Mouse (Mus musculus): ENCODE results near the gene Mrpl47. TPM values are rescaled to one million over a fixed set of nuclear protein-coding genes. Genes with fewer than 3 reads are reported as not detected.
A peak's percentile ranks its signal among the peaks of the same experiment; 100 is the strongest.
"Not testable (repeated sequence)": the region's sequence is repeated elsewhere in the genome, so short reads cannot be mapped to it uniquely, and the experiment has no call there.

Gene Mrpl47
- polyA plus RNA-seq, 1 experiment from 2014 or later = 31.7 TPM

DNA sequence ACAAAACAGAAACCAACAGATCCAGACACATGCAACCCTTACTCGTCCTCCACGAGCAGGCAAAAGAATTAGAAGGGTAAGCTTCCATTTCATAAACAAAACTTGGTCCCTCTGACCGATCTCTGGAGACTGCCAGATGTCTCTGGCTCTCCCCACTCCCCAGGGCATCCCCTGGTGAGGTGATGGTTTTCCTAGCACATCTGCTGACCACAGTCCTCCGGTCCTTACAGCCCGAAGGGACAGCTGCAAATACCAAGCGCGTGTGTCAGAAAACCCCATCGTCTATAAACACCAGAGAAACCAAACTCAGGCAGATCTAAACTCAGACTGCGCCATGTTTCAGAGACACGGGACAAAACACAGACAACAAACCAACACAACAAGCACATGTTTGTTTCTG is 32.8 kb downstream of the Mrpl47 start:
- not testable (repeated sequence) for H3K4me3 ChIP-seq (replicated peaks); H3K36me3 ChIP-seq; H3K4me1 ChIP-seq; H3K4me2 ChIP-seq; ATAC-seq (ENCODE audit: low FRiP score); H3K9me3 ChIP-seq (replicated peaks); H3K27me3 ChIP-seq (replicated peaks); H3K27ac ChIP-seq (replicated peaks); H3K9ac ChIP-seq (replicated peaks)
- WGBS = 93% methylated on average over 10 of the region's 10 CpGs

DNA sequence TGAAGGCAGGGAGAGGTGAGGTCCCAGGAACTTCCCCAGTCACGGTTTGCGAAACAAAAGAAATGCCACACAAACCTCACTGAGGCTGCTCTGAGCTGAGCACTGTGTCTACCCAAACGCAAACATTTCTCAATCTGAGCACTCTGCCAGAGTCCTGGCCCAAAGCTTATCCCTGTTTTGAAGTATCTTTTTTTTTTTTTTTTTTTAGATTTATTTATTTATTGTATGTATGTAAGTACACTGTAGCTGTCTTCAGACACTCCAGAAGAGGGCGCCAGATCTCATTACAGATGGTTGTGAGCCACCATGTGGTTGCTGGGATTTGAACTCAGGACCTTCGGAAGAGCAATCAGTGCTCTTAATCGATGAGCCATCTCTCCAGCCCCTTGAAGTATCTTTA is 33.4 kb downstream of the Mrpl47 start:
- WGBS = 89% methylated on average over 6 of the region's 6 CpGs
- not testable (repeated sequence) for H3K36me3 ChIP-seq

DNA sequence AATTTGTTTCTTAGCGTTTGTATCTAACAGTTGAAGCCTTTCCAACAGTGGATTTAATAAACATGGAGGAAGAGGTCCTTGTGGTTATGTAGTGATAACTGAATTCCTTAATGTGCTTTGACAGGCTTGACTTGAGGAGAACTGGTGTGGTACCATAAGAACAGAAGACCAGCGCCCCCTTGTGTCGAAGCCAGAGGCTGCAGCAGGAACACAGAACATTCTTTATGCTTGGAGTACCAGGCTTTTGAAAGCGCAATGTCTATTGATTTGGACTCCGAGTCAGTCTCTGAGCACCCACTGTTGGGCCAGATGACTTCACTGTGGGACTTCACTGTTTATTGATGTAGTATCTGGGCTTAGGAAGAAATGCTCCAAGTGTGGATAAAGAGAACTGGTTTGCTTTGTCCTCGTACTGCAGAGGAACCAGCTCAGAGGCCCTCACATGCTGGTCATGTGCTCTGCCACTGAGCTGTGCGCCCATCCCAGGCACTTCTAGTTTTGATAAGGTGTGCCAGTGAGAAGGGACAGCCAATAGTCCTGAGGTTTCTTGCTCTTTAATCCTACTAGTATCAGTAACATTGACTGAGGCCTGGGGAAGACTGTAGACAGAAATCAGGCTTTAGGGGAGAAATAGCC is 39.1 kb downstream of the Mrpl47 start:
- peak; percentile 79; the same call in 1 of the 2 replicates for ATAC-seq (ENCODE audit: low FRiP score)
- no peak overlapping the region for H3K27ac ChIP-seq (replicated peaks)
- WGBS = 35% methylated on average over 7 of the region's 7 CpGs

More for the DNA sequence above, 33.4 kb downstream of the Mrpl47 start:
- H3K9ac ChIP-seq (replicated peaks); H3K4me2 ChIP-seq; H3K4me1 ChIP-seq; H3K4me3 ChIP-seq (replicated peaks); ATAC-seq (ENCODE audit: low FRiP score); H3K27me3 ChIP-seq (replicated peaks); H3K9me3 ChIP-seq (replicated peaks); H3K27ac ChIP-seq (replicated peaks): not testable (repeated sequence)

DNA sequence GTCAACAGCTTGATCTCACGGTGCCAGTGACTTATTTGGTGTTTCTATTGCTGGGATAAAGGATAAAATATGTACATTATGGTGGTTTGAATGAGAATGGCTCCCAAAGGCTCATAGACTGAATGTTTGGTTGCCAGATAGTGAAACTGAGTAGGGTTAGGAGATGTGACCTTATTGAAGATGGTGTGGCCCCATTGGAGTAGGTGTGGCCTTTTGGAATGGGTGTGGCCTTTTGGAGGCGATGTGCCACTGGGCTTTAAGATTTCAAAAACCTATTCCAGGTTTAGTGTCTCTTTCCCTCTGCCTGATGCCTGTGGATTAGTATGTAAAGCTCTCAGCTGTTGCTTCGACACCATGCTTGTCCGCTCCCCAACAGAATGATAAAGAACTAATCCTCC is 41.8 kb downstream of the Mrpl47 start:
- Histone ChIP-seq H3K27me3 (replicated peaks) (no peaks in the 10 kb centered on the region), H3K9me3 (replicated peaks) (no peaks in the 10 kb centered on the region), H3K9ac (replicated peaks) (no peak overlapping the region), H3K4me3 (replicated peaks) (no peak overlapping the region), H3K27ac (replicated peaks) (no peak overlapping the region), H3K4me2 (no peak overlapping the region), H3K36me3 (no peaks in the 10 kb centered on the region), H3K4me1 (no peaks in the 10 kb centered on the region)
- 90% methylated on average over 4 of the region's 4 CpGs for WGBS
- no peak for ATAC-seq (ENCODE audit: low FRiP score)

More for the DNA sequence above, 39.1 kb downstream of the Mrpl47 start:
- Histone ChIP-seq H3K27me3 (replicated peaks) (no peaks in the 10 kb centered on the region), H3K4me1 (no peaks in the 10 kb centered on the region), H3K36me3 (no peaks in the 10 kb centered on the region), H3K9ac (replicated peaks) (no peak overlapping the region), H3K4me3 (replicated peaks) (no peak overlapping the region), H3K4me2 (no peak overlapping the region), H3K9me3 (replicated peaks) (no peaks in the 10 kb centered on the region)

DNA sequence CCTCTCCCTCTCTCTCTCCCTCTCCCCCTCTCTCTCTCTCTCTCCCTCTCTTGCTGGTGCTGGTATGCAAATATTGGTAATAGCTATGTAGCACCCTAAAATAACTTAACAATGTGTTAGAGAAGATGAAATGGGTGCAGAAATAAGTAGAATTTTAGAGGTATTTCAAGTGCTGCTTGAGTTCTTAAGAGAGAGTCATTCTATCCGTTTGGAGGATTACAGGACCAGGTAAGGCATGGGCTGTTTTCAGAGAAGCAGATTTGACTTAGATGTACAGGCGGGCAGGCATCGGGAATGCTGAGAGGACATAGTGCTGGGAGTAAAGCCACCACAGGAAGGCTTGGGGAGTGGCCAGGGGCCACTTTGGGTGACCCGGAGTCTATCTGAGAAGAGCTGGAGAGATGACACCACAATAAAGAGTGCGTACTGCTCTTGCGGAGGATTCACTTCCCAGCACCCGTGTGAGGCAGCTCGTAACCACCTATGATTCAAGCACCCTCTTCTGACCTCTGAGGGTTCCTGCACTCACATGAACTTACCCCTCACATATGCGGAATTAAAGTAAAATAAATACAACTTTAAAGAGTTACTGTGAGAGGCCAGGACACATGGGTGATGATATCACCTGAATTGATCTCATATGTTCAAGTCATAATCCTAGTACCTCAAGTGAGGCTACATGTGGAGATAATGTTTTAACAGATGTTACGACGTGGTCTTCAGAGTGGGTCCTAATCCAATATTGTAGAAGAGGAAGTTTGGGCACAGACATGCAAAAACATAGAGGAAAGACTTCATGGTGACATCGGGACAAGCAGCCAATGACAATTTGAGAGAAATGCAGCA is 42.4 kb downstream of the Mrpl47 start:
- H3K27ac ChIP-seq (replicated peaks) = no peak overlapping the region
- no peaks in the 10 kb centered on the region for H3K27me3 ChIP-seq (replicated peaks)
- no peak overlapping the region for H3K4me3 ChIP-seq (replicated peaks)
- H3K4me2 ChIP-seq = no peak overlapping the region
- no peaks in the 10 kb centered on the region for H3K36me3 ChIP-seq
- WGBS = 80% methylated on average over 12 of the region's 12 CpGs
- H3K4me1 ChIP-seq = no peaks in the 10 kb centered on the region
- H3K9me3 ChIP-seq (replicated peaks) = no peaks in the 10 kb centered on the region
- H3K9ac ChIP-seq (replicated peaks) = no peak overlapping the region
- no peak for ATAC-seq (ENCODE audit: low FRiP score)

DNA sequence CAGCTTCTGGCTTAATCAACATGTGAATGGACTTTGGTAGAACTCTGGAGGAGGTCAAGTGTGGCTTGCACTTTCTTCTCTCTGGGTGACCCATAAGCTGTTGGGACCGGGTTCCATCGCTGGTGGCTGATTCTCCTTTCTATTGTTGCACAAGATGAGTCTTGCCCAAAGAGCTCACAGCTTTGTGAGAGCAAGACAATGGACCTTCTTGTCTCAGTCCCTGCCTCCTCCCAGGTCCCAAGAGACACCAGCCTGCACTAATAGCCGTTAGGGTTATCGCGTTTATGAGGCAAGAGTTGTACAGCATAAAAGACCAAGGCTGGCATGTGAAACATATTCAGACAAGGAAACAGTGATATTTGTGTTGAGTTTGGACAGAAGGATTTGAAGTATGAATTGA is 43.2 kb downstream of the Mrpl47 start:
- no peaks in the 10 kb centered on the region for H3K27me3 ChIP-seq (replicated peaks)
- no peaks in the 10 kb centered on the region for H3K9me3 ChIP-seq (replicated peaks)
- no peak overlapping the region for H3K4me3 ChIP-seq (replicated peaks)
- ATAC-seq (ENCODE audit: low FRiP score) = no peak
- no peak overlapping the region for H3K9ac ChIP-seq (replicated peaks)
- H3K4me1 ChIP-seq = no peaks in the 10 kb centered on the region
- no peaks in the 10 kb centered on the region for H3K36me3 ChIP-seq
- 58% methylated on average over 5 of the region's 5 CpGs for WGBS
- no peak overlapping the region for H3K4me2 ChIP-seq
- no peak overlapping the region for H3K27ac ChIP-seq (replicated peaks)

DNA sequence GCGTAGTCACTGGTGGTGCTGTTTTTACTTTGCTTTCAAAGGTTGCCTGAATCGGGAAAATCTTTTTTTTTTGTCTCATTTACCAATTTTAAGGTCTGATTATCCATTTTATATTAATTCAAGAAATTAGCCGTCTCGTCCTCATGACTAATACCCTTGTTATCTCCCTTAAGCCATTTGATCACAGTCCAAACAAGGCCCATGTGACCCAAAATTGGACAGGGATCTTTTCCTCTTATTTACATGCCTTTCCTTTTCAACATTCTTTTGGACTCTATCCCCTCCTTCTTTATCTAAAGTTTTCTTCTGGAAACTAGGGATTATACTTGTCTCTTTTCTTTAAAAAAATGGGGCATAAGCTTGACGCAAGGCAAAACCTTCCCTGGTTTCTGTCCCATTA is 45.6 kb downstream of the Mrpl47 start:
- Histone ChIP-seq H3K4me3 (replicated peaks) (no peak overlapping the region), H3K9me3 (replicated peaks) (no peaks in the 10 kb centered on the region), H3K4me2 (no peak overlapping the region), H3K27ac (replicated peaks) (no peak overlapping the region), H3K9ac (replicated peaks) (no peak overlapping the region), H3K4me1 (no peaks in the 10 kb centered on the region), H3K36me3 (no peaks in the 10 kb centered on the region), H3K27me3 (replicated peaks) (no peaks in the 10 kb centered on the region)
- no peak for ATAC-seq (ENCODE audit: low FRiP score)
- 86% methylated on average over 5 of the region's 5 CpGs for WGBS

DNA sequence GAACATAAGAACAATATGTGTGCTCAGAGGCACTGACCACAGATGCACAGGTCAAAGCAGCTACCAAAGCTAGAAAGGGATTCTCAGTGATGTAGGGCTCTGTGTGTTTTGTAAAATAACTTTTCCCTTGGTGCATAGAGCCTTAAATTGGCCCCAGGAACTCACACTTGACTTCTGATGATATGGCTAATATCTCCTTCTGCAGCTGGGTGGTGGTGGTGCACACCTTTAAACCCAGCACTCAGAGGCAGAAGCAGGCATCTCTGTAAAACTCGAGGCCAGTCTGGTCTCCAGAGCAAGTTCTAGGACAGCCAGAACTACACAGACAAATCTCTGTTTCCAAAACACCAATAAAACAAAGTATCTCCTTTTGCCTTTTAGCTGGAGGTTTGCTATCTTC is 46.5 kb downstream of the Mrpl47 start:
- Histone ChIP-seq H3K9ac (replicated peaks) (no peak overlapping the region), H3K9me3 (replicated peaks) (no peaks in the 10 kb centered on the region), H3K36me3 (no peaks in the 10 kb centered on the region), H3K27me3 (replicated peaks) (no peaks in the 10 kb centered on the region), H3K4me3 (replicated peaks) (no peak overlapping the region), H3K27ac (replicated peaks) (no peak overlapping the region), H3K4me2 (no peak overlapping the region), H3K4me1 (no peaks in the 10 kb centered on the region)
- WGBS = 47% methylated on average over 1 of the region's 1 CpGs
- ATAC-seq (ENCODE audit: low FRiP score) = no peak

DNA sequence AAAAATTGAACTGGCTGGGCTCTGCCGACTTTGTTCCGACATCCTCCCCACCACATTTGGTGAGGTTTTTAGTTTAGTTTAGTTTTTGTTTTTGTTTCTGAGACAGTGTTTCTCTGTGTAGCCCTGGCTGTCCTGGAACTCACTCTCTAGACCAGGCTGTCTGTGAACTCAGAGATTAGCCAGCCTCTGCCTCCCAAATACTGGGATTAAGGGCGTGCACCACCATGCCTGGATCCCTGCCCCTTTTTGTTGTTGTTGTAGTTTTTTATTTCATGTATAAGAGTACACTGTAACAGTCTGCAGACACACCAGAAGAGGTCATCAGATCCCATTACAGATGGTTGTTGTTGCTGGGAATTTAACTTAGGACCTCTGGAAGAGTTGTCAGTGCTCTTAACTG is 47.4 kb downstream of the Mrpl47 start:
- Histone ChIP-seq H3K27me3 (replicated peaks) (no peaks in the 10 kb centered on the region), H3K9me3 (replicated peaks) (no peaks in the 10 kb centered on the region), H3K4me1 (no peaks in the 10 kb centered on the region), H3K4me2 (no peak overlapping the region), H3K9ac (replicated peaks) (no peak overlapping the region), H3K4me3 (replicated peaks) (no peak overlapping the region), H3K27ac (replicated peaks) (no peak overlapping the region), H3K36me3 (no peaks in the 10 kb centered on the region)
- 91% methylated on average over 3 of the region's 3 CpGs for WGBS
- ATAC-seq (ENCODE audit: low FRiP score) = no peak

DNA sequence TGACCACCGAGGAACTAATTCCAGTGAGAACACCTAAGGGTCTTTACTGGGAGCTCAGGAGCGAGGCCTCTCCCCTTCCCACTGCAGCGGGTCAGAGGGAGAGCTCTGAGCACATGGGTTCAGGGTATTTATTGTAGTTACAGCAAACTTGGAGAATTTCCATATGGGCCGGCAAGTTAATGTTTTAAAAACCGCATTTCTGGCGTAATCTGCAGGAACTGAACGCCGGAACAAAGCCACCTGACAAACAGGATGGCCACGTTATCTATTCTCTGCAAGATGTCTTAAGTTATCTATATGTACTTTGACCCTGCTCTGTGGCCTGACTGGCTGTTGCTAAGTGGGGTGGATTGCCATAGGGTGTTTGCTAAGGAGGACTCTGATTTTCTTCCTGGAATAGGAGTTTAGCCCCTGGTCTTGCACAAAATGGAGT is 47.8 kb downstream of the Mrpl47 start:
- Histone ChIP-seq H3K27me3 (replicated peaks) (no peaks in the 10 kb centered on the region), H3K9ac (replicated peaks) (no peak overlapping the region), H3K4me2 (no peak overlapping the region), H3K36me3 (no peaks in the 10 kb centered on the region), H3K27ac (replicated peaks) (no peak overlapping the region), H3K9me3 (replicated peaks) (no peaks in the 10 kb centered on the region), H3K4me1 (no peaks in the 10 kb centered on the region), H3K4me3 (replicated peaks) (no peak overlapping the region)
- no peak for ATAC-seq (ENCODE audit: low FRiP score)
- WGBS = 87% methylated on average over 9 of the region's 9 CpGs

DNA sequence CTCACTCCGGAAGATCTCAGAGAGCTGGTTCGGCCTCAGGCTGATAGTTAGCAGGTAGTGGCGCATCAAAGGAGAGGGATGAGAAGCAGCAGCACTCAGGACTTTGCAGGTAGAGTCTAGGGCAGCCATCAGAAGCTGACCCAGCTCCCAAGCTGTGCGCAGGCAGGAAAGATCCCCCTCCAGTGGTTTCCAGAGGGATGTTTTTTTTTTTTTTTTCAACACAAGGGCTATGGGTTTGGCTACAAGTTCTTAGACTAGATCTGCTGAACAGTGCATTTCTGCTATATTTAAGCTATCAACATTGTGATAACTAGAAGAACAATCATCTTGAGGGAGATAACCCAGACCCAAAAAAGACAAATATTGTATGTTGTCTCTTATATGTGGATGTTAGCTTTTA is 50.2 kb downstream of the Mrpl47 start:
- ATAC-seq (ENCODE audit: low FRiP score) = no peak
- no peaks in the 10 kb centered on the region for H3K27me3 ChIP-seq (replicated peaks)
- no peak overlapping the region for H3K27ac ChIP-seq (replicated peaks)
- H3K9ac ChIP-seq (replicated peaks) = no peak overlapping the region
- H3K36me3 ChIP-seq = no peaks in the 10 kb centered on the region
- no peak overlapping the region for H3K4me3 ChIP-seq (replicated peaks)
- no peaks in the 10 kb centered on the region for H3K9me3 ChIP-seq (replicated peaks)
- no peaks in the 10 kb centered on the region for H3K4me1 ChIP-seq
- no peak overlapping the region for H3K4me2 ChIP-seq
- WGBS = 74% methylated on average over 4 of the region's 4 CpGs

DNA sequence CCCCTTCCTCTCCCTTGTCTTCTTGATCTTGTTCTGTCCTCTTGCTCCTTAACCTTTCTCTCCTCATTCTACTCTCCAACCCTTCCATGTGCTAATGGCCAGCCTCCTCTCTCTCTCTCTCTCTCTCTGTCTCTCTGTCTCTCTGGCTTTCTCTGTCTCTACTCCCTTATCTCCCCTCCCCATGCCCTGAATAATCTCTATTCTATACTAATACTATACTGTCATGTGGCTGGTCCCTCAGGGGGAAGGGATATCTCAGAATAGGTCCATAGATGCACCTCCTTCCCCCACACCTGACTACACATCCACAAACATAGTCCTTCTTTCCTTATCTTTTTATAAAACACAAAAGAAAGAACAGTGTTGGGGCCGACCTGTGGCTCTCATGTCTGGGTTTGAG is 50.9 kb downstream of the Mrpl47 start:
- no peak overlapping the region for H3K9ac ChIP-seq (replicated peaks)
- H3K4me3 ChIP-seq (replicated peaks) = no peak overlapping the region
- H3K9me3 ChIP-seq (replicated peaks) = no peaks in the 10 kb centered on the region
- no peak overlapping the region for H3K4me2 ChIP-seq
- H3K4me1 ChIP-seq = no peaks in the 10 kb centered on the region
- H3K27me3 ChIP-seq (replicated peaks) = no peaks in the 10 kb centered on the region
- 75% methylated on average over 1 of the region's 1 CpGs for WGBS
- ATAC-seq (ENCODE audit: low FRiP score) = no peak
- no peak overlapping the region for H3K27ac ChIP-seq (replicated peaks)
- no peaks in the 10 kb centered on the region for H3K36me3 ChIP-seq
